Mouse (Mus musculus) small intestine, adult 2 months (tissue): ENCODE data around the gene Smg1.

Experiments used
- CTCF ChIP-seq: fragments of 200-500 bp; IDR thresholded peaks from 2 replicates; pipeline ENCODE4 v1.5.1; 2012; ENCODE audit warnings: low read depth, mild to moderate bottlenecking, control low read depth, inconsistent platforms, low read length, moderate library complexity, mixed read lengths; ENCODE audit not compliant: insufficient replicate concordance, insufficient read length; ENCODE audit errors: extremely low read depth
- POLR2A ChIP-seq: fragments of 200-500 bp; IDR thresholded peaks from 2 replicates; pipeline ENCODE4 v1.6.1; 2012; ENCODE audit warnings: low read depth, mild to moderate bottlenecking, control low read depth, inconsistent platforms, low read length, moderate library complexity

DNA sequence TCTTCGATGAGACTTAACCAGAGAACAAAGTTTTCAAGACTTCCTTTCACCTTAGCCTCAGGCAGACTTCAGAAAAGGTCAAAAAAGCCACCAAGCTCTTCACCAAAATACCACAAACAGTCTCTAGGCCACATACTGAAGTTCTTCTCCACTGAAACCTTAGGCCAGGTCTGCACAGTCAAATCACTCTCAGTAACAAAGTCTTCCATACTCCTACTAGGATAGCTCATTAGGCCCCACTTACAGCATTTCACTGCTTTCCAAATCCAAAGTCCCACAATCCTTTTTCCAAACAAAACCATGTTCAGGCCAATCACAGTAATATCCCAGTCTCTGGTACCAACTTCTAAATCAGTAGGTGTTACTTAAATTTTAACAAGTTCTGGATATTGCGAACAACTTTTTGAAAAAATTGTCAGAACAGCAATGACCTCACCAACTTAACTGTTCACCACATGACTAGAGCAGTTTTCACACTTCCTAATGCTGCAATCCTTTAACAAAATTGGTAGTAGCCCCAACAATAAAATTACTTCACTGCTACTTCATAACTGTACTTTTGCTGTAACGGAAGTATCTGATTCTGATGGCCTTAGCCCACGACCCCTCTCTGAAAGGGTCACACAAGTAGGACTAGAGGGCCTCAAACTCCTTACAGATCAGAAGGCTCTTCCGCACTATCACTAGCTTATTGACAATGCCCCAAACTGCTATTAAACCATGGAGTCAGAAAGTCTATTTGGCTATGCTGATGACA is 129.8 kb downstream of the Smg1 start:
- TF ChIP-seq CTCF (no peak), POLR2A (no peak)
